Mouse (Mus musculus) myocyte (in vitro differentiated cells): ENCODE results near the gene Krt23.

ENCODE experiments used
- E2F4 ChIP-seq: IDR thresholded peaks from one replicate; pipeline ENCODE4 v1.6.1; 2011; ENCODE audit warnings: mild to moderate bottlenecking, control low read depth, moderate library complexity; ENCODE audit not compliant: insufficient read depth
- MAX ChIP-seq: IDR thresholded peaks from one replicate; pipeline ENCODE4 v1.6.1; 2011; ENCODE audit warnings: low read depth, mild to moderate bottlenecking, control low read depth
- POLR2A ChIP-seq: IDR thresholded peaks from one replicate; pipeline ENCODE4 v1.6.1; 2011; ENCODE audit warnings: low read depth, mild to moderate bottlenecking, control low read depth, moderate library complexity; ENCODE audit not compliant: insufficient read length
- REST ChIP-seq: IDR thresholded peaks from one replicate; pipeline ENCODE4 v1.6.1; 2011; ENCODE audit warnings: mild to moderate bottlenecking, control low read depth, moderate library complexity; ENCODE audit not compliant: insufficient read depth, insufficient read length
- SRF ChIP-seq: IDR thresholded peaks from one replicate; pipeline ENCODE4 v1.6.1; 2011; ENCODE audit warnings: low read depth; ENCODE audit not compliant: control insufficient read depth, insufficient read length
- TCF12 ChIP-seq: IDR thresholded peaks from one replicate; pipeline ENCODE4 v1.6.1; 2011; ENCODE audit warnings: mild to moderate bottlenecking, control low read depth; ENCODE audit not compliant: poor library complexity, insufficient read depth, severe bottlenecking
- USF1 ChIP-seq: IDR thresholded peaks from one replicate; pipeline ENCODE4 v1.6.1; 2011; ENCODE audit warnings: low read depth, mild to moderate bottlenecking, control low read depth, moderate library complexity

DNA sequence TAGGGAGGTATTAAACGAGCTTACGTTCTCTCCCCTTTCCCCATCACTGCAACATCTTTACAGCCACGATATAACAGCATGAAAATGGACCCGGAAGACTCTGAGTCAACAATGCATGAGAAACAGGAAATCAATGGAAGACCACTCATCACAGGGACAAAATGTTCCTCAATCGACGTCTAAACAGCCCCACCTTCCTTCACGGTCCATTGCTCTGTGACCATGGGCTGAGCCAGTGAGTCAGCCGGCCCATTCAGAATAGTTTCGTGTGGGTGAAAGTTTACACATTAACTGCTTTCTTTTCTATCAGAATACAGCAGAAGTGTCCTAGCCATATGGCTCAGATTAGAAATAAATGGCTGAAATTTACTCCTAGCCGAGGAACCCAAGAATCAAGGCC is 38.2 kb downstream of the Krt23 start:
- TF ChIP-seq POLR2A, result no peak
- TF ChIP-seq SRF, result no peak
- no peak for TF ChIP-seq REST
- no peak for TF ChIP-seq USF1
- TF ChIP-seq E2F4, result no peak
- no peak for TF ChIP-seq TCF12
- TF ChIP-seq MAX, result no peak
